8 mouse cellular contexts compared by ENCODE assay signal in the genomic region with DNA sequence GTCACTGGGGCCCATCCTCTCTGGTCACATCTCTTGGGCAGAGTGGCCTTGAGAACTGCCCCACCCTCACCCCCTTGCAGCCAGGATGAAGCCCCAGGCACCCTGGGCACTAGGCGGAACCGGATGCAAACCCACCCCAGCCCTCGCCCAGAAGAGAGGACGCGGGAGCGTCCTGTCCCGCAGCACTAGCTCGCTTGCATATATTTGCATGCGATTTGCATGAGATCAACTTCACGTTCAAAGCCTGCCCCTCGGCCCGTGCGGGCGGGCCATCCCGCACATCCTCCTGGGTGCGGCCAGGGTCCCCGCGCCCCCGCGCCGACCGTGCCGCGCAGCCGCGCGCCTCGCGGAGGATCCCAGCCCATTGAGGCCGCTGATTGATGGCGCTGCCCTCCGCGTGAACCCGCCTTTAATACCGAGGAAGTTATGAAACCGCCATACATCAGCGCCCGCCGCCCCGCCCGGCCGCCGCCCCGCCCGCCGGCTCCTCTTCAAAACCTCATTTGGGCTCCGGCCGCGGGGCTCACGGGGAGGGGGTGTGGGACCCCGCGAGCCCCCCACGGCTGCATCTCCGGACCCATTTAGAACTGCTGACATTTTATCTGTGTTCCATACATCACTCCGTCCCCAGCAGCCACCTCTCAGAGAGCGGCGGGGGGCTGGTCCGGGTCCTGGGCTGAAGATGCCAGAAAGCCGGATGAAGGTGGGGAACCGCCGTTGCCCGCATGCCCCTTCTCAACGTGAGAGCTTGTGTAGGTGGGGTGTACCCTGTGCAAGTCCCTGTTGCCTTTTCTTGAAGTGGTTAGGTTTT. TPM values are rescaled to one million over a fixed set of nuclear protein-coding genes. Genes with fewer than 3 reads are reported as not detected.
DNase-seq lines count a peak whose midpoint lies in the region; ATAC-seq lines count a peak whose summit lies in the region.

No protein-coding gene starts in this region.

- peaks cover 86% of the 10 kb centered on the region for H3K27me3 ChIP-seq in erythroblast, embryonic 14.5 days (ENCODE audit: control insufficient read depth)
- H3K27me3 ChIP-seq in forebrain, embryonic 15.5 days, result peaks cover 85% of the 10 kb centered on the region
- H3K27me3 ChIP-seq in limb, embryonic 12.5 days, result peaks cover 98% of the 10 kb centered on the region
- H3K27me3 ChIP-seq in midbrain, embryonic 12.5 days, result peaks cover 86% of the 10 kb centered on the region

- WGBS in forebrain, embryonic 15.5 days, result under 1% methylated on average over 63 of the region's 63 CpGs
- WGBS in limb, embryonic 12.5 days, result 1% methylated on average over 63 of the region's 63 CpGs
- under 1% methylated on average over 63 of the region's 63 CpGs for WGBS in midbrain, embryonic 12.5 days

- H3K4me1 ChIP-seq in erythroblast, embryonic 14.5 days (ENCODE audit: control insufficient read depth), result peaks cover 25% of the 10 kb centered on the region
- H3K4me1 ChIP-seq in forebrain, embryonic 15.5 days, result peaks cover 24% of the 10 kb centered on the region
- H3K4me1 ChIP-seq in limb, embryonic 12.5 days (replicated peaks), result peaks cover 30% of the 10 kb centered on the region
- H3K4me1 ChIP-seq in midbrain, embryonic 12.5 days, result peaks cover 28% of the 10 kb centered on the region

- no peaks in the 10 kb centered on the region for H3K36me3 ChIP-seq in erythroblast, embryonic 14.5 days (ENCODE audit: control insufficient read depth)
- no peaks in the 10 kb centered on the region for H3K36me3 ChIP-seq in forebrain, embryonic 15.5 days
- no peaks in the 10 kb centered on the region for H3K36me3 ChIP-seq in limb, embryonic 12.5 days
- no peaks in the 10 kb centered on the region for H3K36me3 ChIP-seq in midbrain, embryonic 12.5 days

- peak overlapping the region; percentile 89 for H3K4me2 ChIP-seq in forebrain, embryonic 15.5 days (replicated peaks)
- peak overlapping the region; percentile 74 for H3K4me2 ChIP-seq in limb, embryonic 12.5 days
- peak overlapping the region; percentile 70 for H3K4me2 ChIP-seq in midbrain, embryonic 12.5 days (replicated peaks)

- no peak overlapping the region for H3K27ac ChIP-seq in forebrain, embryonic 15.5 days (replicated peaks)
- peak overlapping the region; percentile 25; the same call in 1 of the 2 replicates for H3K27ac ChIP-seq in limb, embryonic 12.5 days
- no peak overlapping the region; the same call in 1 of the 2 replicates for H3K27ac ChIP-seq in midbrain, embryonic 12.5 days (replicated peaks)

- H3K9me3 ChIP-seq in erythroblast, embryonic 14.5 days (ENCODE audit: control insufficient read depth, low read length), result peaks cover 10% of the 10 kb centered on the region
- no peaks in the 10 kb centered on the region for H3K9me3 ChIP-seq in forebrain, embryonic 15.5 days
- H3K9me3 ChIP-seq in limb, embryonic 12.5 days, result peaks cover 4% of the 10 kb centered on the region; the same call in 1 of the 2 replicates
- no peaks in the 10 kb centered on the region for H3K9me3 ChIP-seq in midbrain, embryonic 12.5 days

- no peak for ATAC-seq in erythroblast, adult 5-6 weeks (replicated peaks; ENCODE audit: low FRiP score, poor library complexity, severe bottlenecking)
- ATAC-seq in forebrain, embryonic 15.5 days (replicated peaks), result 0 out of 2 replicates have a peak, but pooled peaks have one; percentile 10
- no peak for ATAC-seq in limb, embryonic 12.5 days (ENCODE audit: insufficient number of reproducible peaks, insufficient read depth, low FRiP score, low TSS enrichment, low read depth)
- peak; percentile 47 for ATAC-seq in midbrain, embryonic 12.5 days (ENCODE audit: low FRiP score, low read depth)

- peak; percentile 56 for DNase-seq in T-cell, adult 2 months (ENCODE audit: low spot score)
- no peak for DNase-seq in frontal cortex, adult 2 months (ENCODE audit: extremely low spot score in 1 of 2, low spot score in 1 of 2)
- no peak for DNase-seq in thymus, adult 18-20 months

- peak overlapping the region; percentile 54 for H3K9ac ChIP-seq in forebrain, embryonic 15.5 days (replicated peaks)
- peak overlapping the region; percentile 40; the same call in 1 of the 2 replicates for H3K9ac ChIP-seq in limb, embryonic 12.5 days (replicated peaks)
- peak overlapping the region; percentile 50 for H3K9ac ChIP-seq in midbrain, embryonic 12.5 days (replicated peaks)

- peak overlapping the region; percentile 44 for H3K4me3 ChIP-seq in erythroblast, embryonic 14.5 days (replicated peaks)
- H3K4me3 ChIP-seq in forebrain, embryonic 15.5 days, result peak overlapping the region; percentile 48
- H3K4me3 ChIP-seq in limb, embryonic 12.5 days (replicated peaks), result peak overlapping the region; percentile 43
- peak overlapping the region; percentile 46 for H3K4me3 ChIP-seq in midbrain, embryonic 12.5 days

RNA-seq across cellular contexts. Expression of a gene that starts 2.1 kb away (rescaled TPM):
- 0.07 and 0.19 TPM in 2 replicates for polyA plus RNA-seq in erythroblast, embryonic 14.5 days (2012)
- 1.5 TPM in 1 of 2 replicates, not detected in the other for total RNA-seq in erythroblast, adult 5-6 weeks (2015; ENCODE audit: low replicate concordance)
- 0.70 and 1.0 TPM in 2 replicates for total RNA-seq in erythroblast, adult 5-6 weeks (2017; ENCODE audit: low replicate concordance)
- 24.7 and 26.8 TPM in 2 replicates for polyA plus RNA-seq in forebrain, embryonic 15.5 days (2015; fragmentation: Nextera tagmentation; extraction: Ambion mirVana)
- 14.6 and 15.2 TPM in 2 replicates for polyA plus RNA-seq in limb, embryonic 12.5 days (2016; fragmentation: Nextera tagmentation; extraction: Ambion mirVana)
- 27.5 and 28.9 TPM in 2 replicates for polyA plus RNA-seq in midbrain, embryonic 12.5 days (2016; fragmentation: Nextera tagmentation; extraction: Ambion mirVana)
- polyA plus RNA-seq in frontal cortex, adult 2 months (2012; rRNA removed), result 16.1 and 16.3 TPM in 2 replicates

Comparison
In these comparisons a context has a peak if more than half of its experiments do, and no peak if none do; other contexts are left out.
1. ATAC-seq: peak in forebrain, embryonic 15.5 days (single experiment) and midbrain, embryonic 12.5 days (single experiment); none in erythroblast, adult 5-6 weeks (single experiment) and limb, embryonic 12.5 days (single experiment).
2. RNA of a gene that starts 2.1 kb away (polyA plus RNA-seq): 27.5 to 28.9 TPM in midbrain, embryonic 12.5 days, 24.7 to 26.8 TPM in forebrain, embryonic 15.5 days, 16.1 to 16.3 TPM in frontal cortex, adult 2 months and 14.6 to 15.2 TPM in limb, embryonic 12.5 days; 0.07 to 0.19 TPM in erythroblast, embryonic 14.5 days; every median in the first group is over 10 times any median in the second.
3. Peak in every context shown above with its lines, with median percentiles within 50 percentile points of each other: H3K4me3 ChIP-seq, H3K4me2 ChIP-seq and H3K9ac ChIP-seq.